Mouse (Mus musculus): Measurements from ENCODE around the gene Nat14.

GRCm38 (mm10) chr7:4876753-4877221, 45.0 kb upstream of the Nat14 start, which contains the start of gene Isoc2a:
- TF ChIP-seq CTCF (IDR thresholded peaks at IDR 0.05; ENCODE audit: low read depth): no peak
- TF ChIP-seq EP300 (IDR thresholded peaks at IDR 0.05; ENCODE audit: low read depth): peak; percentile 43; the same call in 1 of the 2 replicates

Data from liver, embryonic 14.5 days (tissue).